Mouse (Mus musculus): ENCODE data around the gene Fam163b. TPM values are rescaled to one million over a fixed set of nuclear protein-coding genes. Genes with fewer than 3 reads are reported as not detected.

The Fam163b gene
- polyA plus RNA-seq, 1 experiment from 2014 or later = 0.06 TPM

- Histone ChIP-seq H3K36me3 (no peaks in the 10 kb centered on the region), H3K27ac (replicated peaks) (no peak overlapping the region), H3K9me3 (replicated peaks) (0 out of 2 replicates have a peak, but pooled peaks cover 3% of the 10 kb centered on the region), H3K4me3 (no peak overlapping the region), H3K4me1 (peaks cover 26% of the 10 kb centered on the region), H3K27me3 (ENCODE audit: low read depth, poor library complexity, severe bottlenecking) (0 out of 2 replicates have a peak, but pooled peaks cover 5% of the 10 kb centered on the region)
- DNase-seq (ENCODE audit: low spot score) = peak; percentile 49
- WGBS = 41% methylated on average over 10 of the region's 10 CpGs
These were observed 16.3 kb downstream of the Fam163b start for GRCm38 (mm10) chr2:27125979-27126378.

DNA sequence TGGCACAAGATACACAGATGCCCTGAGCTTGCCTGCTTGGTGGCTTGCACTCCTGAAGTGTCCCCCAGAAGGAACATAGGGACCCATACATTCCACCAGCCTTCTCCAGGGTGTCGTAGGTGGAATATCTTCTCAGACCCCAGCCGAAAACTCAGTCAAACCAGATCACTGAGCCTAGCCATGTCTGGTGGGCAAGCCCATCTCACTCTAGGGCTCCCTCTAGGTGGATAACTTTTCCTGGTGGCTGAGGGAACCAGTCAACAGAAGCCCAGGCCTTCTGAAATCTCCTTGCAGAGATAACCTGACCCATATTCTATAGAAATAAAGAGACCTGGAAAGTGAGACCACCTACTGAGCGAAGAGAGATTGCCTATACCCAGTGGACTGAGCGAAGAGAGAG, 19.2 kb downstream of the Fam163b start:
- Histone ChIP-seq H3K4me1 (peaks cover 29% of the 10 kb centered on the region), H3K36me3 (no peaks in the 10 kb centered on the region), H3K4me3 (no peak overlapping the region), H3K27ac (replicated peaks) (no peak overlapping the region; the same call in 1 of the 2 replicates), H3K9me3 (replicated peaks) (0 out of 2 replicates have a peak, but pooled peaks cover 3% of the 10 kb centered on the region), H3K27me3 (ENCODE audit: low read depth, poor library complexity, severe bottlenecking) (peaks cover 11% of the 10 kb centered on the region; the same call in 1 of the 2 replicates)
- DNase-seq (ENCODE audit: low spot score) = no peak
- 90% methylated on average over 4 of the region's 4 CpGs for WGBS

GRCm38 (mm10) chr2:27122578-27122977, 19.7 kb downstream of the Fam163b start:
- Histone ChIP-seq H3K27ac (replicated peaks) (peak overlapping the region; percentile 10; the same call in 1 of the 2 replicates), H3K9me3 (replicated peaks) (0 out of 2 replicates have a peak, but pooled peaks cover 3% of the 10 kb centered on the region), H3K36me3 (no peaks in the 10 kb centered on the region), H3K27me3 (ENCODE audit: low read depth, poor library complexity, severe bottlenecking) (peaks cover 7% of the 10 kb centered on the region; the same call in 1 of the 2 replicates), H3K4me1 (peaks cover 29% of the 10 kb centered on the region), H3K4me3 (no peak overlapping the region)
- peak; percentile 33 for DNase-seq (ENCODE audit: low spot score)
- WGBS = 38% methylated on average over 9 of the region's 9 CpGs

GRCm38 (mm10) chr2:27121626-27122355, 20.5 kb downstream of the Fam163b start:
- no peaks in the 10 kb centered on the region for H3K36me3 ChIP-seq
- H3K9me3 ChIP-seq (replicated peaks) = 0 out of 2 replicates have a peak, but pooled peaks cover 3% of the 10 kb centered on the region
- H3K4me1 ChIP-seq = peaks cover 29% of the 10 kb centered on the region
- H3K4me3 ChIP-seq = no peak overlapping the region
- H3K27me3 ChIP-seq (ENCODE audit: low read depth, poor library complexity, severe bottlenecking) = peaks cover 6% of the 10 kb centered on the region; the same call in 1 of the 2 replicates
- DNase-seq (ENCODE audit: low spot score) = no peak
- WGBS = 43% methylated on average over 9 of the region's 9 CpGs
- H3K27ac ChIP-seq (replicated peaks) = peak overlapping the region; percentile 10

DNA sequence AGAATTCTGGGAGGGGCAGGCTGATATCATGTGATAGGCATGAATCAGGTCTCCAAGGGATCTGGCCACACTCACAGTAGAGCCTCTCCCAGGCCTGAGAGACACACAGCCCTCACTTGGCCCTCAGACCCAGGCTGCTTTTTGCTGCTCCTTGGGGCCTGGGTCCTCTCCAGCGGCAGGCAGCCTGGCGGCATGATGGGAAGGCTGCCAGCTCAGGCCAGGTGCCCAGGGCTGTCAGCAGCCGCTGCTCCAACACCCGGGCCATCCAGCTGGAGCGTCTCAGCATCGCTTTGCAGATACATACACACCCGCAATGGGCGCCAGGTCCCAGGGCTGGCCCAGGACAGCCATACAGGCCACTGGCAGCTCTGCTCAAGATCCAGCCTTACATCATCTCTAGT, 22.1 kb downstream of the Fam163b start:
- no peak for DNase-seq (ENCODE audit: low spot score)
- Histone ChIP-seq H3K9me3 (replicated peaks) (0 out of 2 replicates have a peak, but pooled peaks cover 3% of the 10 kb centered on the region), H3K4me1 (peaks cover 29% of the 10 kb centered on the region), H3K4me3 (no peak overlapping the region), H3K36me3 (no peaks in the 10 kb centered on the region), H3K27me3 (ENCODE audit: low read depth, poor library complexity, severe bottlenecking) (peaks cover 6% of the 10 kb centered on the region; the same call in 1 of the 2 replicates), H3K27ac (replicated peaks) (no peak overlapping the region)
- 93% methylated on average over 8 of the region's 8 CpGs for WGBS

GRCm38 (mm10) chr2:27119766-27120165, 22.5 kb downstream of the Fam163b start:
- H3K27ac ChIP-seq (replicated peaks) = no peak overlapping the region
- H3K9me3 ChIP-seq (replicated peaks) = 0 out of 2 replicates have a peak, but pooled peaks cover under 1% of the 10 kb centered on the region
- peaks cover 29% of the 10 kb centered on the region for H3K4me1 ChIP-seq
- H3K27me3 ChIP-seq (ENCODE audit: low read depth, poor library complexity, severe bottlenecking) = peaks cover 6% of the 10 kb centered on the region; the same call in 1 of the 2 replicates
- 96% methylated on average over 2 of the region's 2 CpGs for WGBS
- no peak overlapping the region for H3K4me3 ChIP-seq
- DNase-seq (ENCODE audit: low spot score) = no peak
- no peaks in the 10 kb centered on the region for H3K36me3 ChIP-seq

DNA sequence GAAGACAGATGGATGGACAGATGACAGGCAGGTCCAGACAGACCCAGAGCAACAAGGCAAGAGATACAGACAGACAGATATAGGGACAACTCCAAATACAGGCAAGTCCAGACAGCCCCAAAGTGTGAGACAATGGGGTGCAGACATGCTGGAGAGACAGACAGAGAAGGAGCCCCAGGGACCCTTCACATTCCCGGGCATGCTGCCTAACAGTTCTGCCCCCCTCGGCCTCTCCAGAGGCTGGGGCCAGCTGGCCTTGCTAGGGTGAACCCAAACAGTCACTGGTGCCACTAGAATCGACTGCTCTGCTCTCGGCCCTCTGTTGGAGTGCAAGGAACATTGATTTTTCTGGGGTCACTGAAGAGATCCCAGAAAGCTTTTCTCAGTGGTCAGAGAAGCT, 23.8 kb downstream of the Fam163b start:
- no peak overlapping the region for H3K4me3 ChIP-seq
- no peak overlapping the region for H3K27ac ChIP-seq (replicated peaks)
- no peaks in the 10 kb centered on the region for H3K36me3 ChIP-seq
- peaks cover 6% of the 10 kb centered on the region; the same call in 1 of the 2 replicates for H3K27me3 ChIP-seq (ENCODE audit: low read depth, poor library complexity, severe bottlenecking)
- no peaks in the 10 kb centered on the region for H3K9me3 ChIP-seq (replicated peaks)
- peaks cover 27% of the 10 kb centered on the region for H3K4me1 ChIP-seq
- DNase-seq (ENCODE audit: low spot score) = no peak
- 69% methylated on average over 4 of the region's 4 CpGs for WGBS

DNA sequence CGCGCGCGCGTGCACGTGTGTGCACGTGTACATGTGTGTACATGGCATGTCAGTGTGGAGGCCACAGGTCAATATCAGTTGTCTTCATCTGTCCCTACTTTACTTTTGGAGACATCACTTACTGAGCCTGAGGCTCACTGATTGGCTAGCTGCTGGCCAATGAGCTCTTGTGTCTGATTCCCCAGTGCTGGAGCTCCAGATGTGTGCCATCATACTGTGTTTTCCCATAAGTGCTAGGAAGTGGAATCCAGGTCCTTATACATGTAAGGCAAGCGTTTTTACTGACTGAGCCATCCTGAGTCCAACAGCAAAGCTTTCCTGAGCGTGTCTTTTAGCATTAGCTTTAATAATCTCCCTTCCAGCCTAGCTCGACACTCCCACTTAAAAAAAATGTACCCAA, 28.1 kb downstream of the Fam163b start:
- no peak overlapping the region for H3K27ac ChIP-seq (replicated peaks)
- no peaks in the 10 kb centered on the region for H3K36me3 ChIP-seq
- WGBS = 90% methylated on average over 10 of the region's 10 CpGs
- H3K4me3 ChIP-seq = no peak overlapping the region
- H3K27me3 ChIP-seq (ENCODE audit: low read depth, poor library complexity, severe bottlenecking) = peaks cover 7% of the 10 kb centered on the region
- no peak for DNase-seq (ENCODE audit: low spot score)
- peaks cover 18% of the 10 kb centered on the region; the same call in 1 of the 2 replicates for H3K4me1 ChIP-seq
- H3K9me3 ChIP-seq (replicated peaks) = no peaks in the 10 kb centered on the region

DNA sequence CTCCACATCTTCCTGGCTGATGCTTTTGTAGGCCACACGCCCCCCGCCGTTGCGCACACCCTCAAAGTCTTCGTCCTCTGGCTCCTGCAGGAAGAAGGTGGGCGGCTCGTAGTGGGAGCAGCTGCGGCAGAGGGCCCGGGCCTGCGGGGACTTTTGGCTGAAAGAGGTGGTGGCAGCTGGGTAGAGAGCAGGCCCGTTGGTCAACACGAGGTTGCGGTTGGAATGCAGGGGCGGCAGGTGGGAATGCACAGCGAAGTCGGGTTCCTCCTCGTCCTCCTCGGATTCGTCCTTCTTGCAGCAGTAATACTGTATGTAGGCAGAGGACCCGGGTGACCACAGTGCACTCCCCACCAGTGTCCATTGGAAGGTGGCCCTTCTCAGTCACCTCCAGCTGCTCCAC, 29.7 kb downstream of the Fam163b start:
- DNase-seq (ENCODE audit: low spot score) = no peak
- Histone ChIP-seq H3K36me3 (no peaks in the 10 kb centered on the region), H3K4me3 (no peak overlapping the region), H3K4me1 (peaks cover 32% of the 10 kb centered on the region), H3K27ac (replicated peaks) (no peak overlapping the region), H3K27me3 (ENCODE audit: low read depth, poor library complexity, severe bottlenecking) (peaks cover 7% of the 10 kb centered on the region), H3K9me3 (replicated peaks) (no peaks in the 10 kb centered on the region)
- 72% methylated on average over 20 of the region's 20 CpGs for WGBS

DNA sequence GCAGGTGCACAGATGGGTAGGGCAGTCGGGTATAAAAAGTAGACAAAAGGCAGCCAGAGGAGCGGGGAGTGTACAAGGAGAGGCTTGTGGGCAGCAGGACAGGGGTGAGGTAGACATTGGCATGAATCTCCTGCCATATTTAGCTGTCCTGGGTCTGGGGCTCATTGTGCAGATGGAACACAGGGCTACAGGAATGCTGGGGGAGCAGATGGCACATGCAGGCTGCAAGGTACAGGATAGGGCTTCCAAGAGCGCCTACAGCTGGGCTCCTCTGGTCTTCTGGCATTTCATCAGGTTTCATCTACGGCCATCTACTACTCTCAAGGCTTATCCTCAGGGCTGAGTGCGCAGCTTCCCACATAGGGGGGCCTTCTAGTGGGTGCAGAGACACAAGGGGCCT, 33.2 kb downstream of the Fam163b start:
- Histone ChIP-seq H3K4me1 (peaks cover 52% of the 10 kb centered on the region), H3K4me3 (no peak overlapping the region), H3K36me3 (no peaks in the 10 kb centered on the region), H3K9me3 (replicated peaks) (no peaks in the 10 kb centered on the region), H3K27ac (replicated peaks) (0 out of 2 replicates have a peak overlapping the region, but pooled peaks have one; percentile 0), H3K27me3 (ENCODE audit: low read depth, poor library complexity, severe bottlenecking) (peaks cover 7% of the 10 kb centered on the region)
- WGBS = 88% methylated on average over 5 of the region's 5 CpGs
- no peak for DNase-seq (ENCODE audit: low spot score)

DNA sequence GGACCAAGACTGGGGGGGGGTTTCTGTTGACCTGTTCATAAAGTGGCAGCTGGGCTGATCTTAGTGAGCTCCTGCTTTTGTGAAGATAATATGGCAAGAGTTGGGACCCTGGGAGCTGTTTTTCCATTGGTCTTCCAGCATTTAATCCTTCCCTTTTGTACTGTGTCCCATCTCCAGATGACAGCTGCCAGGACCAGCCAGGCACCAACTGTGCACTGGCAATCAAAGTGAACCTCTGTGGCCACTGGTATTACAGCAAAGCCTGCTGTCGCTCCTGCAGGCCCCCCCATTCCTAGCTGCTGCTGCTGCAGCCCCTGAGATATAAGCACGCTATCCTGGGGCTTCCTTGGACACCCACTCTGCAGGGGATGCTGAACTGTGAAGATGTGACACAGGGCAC, 34.1 kb downstream of the Fam163b start:
- WGBS = 75% methylated on average over 2 of the region's 2 CpGs

GRCm38 (mm10) chr2:27106816-27107215, 35.5 kb downstream of the Fam163b start:
- no peaks in the 10 kb centered on the region for H3K9me3 ChIP-seq (replicated peaks)
- DNase-seq (ENCODE audit: low spot score) = peak; percentile 33
- H3K27ac ChIP-seq (replicated peaks) = peak overlapping the region; percentile 61; the same call in 1 of the 2 replicates
- peaks cover 53% of the 10 kb centered on the region for H3K4me1 ChIP-seq
- no peaks in the 10 kb centered on the region for H3K36me3 ChIP-seq
- H3K27me3 ChIP-seq (ENCODE audit: low read depth, poor library complexity, severe bottlenecking) = peaks cover 9% of the 10 kb centered on the region; the same call in 1 of the 2 replicates
- 62% methylated on average over 3 of the region's 3 CpGs for WGBS
- no peak overlapping the region for H3K4me3 ChIP-seq

More for the DNA sequence above, 34.1 kb downstream of the Fam163b start:
- Histone ChIP-seq H3K27ac (replicated peaks) (peak overlapping the region; percentile 59), H3K4me1 (peaks cover 60% of the 10 kb centered on the region), H3K36me3 (no peaks in the 10 kb centered on the region), H3K9me3 (replicated peaks) (no peaks in the 10 kb centered on the region), H3K27me3 (ENCODE audit: low read depth, poor library complexity, severe bottlenecking) (peaks cover 7% of the 10 kb centered on the region), H3K4me3 (no peak overlapping the region)
- no peak for DNase-seq (ENCODE audit: low spot score)

DNA sequence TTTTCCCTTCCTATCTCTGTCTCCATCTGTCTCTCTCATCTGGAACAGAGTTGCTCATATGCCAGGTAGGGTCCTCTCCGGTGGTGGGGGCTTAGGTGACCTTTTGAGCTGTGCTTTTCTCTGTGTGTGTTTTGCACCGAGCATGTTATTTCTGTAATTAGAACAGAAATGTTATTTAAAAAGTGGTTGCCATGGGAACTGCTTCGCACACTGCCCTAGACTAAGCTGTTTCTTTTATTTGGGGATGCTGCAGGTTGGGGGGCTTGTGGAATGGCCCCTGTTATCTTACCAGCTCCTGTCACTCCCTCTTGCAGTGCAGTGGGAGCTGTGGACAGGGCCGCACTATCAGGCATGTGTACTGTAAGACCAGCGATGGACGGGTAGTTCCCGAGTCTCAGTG, 38.7 kb downstream of the Fam163b start:
- Histone ChIP-seq H3K36me3 (no peaks in the 10 kb centered on the region), H3K4me3 (no peak overlapping the region), H3K4me1 (peaks cover 38% of the 10 kb centered on the region), H3K27me3 (ENCODE audit: low read depth, poor library complexity, severe bottlenecking) (peaks cover 13% of the 10 kb centered on the region; the same call in 1 of the 2 replicates), H3K27ac (replicated peaks) (0 out of 2 replicates have a peak overlapping the region, but pooled peaks have one; percentile 2), H3K9me3 (replicated peaks) (no peaks in the 10 kb centered on the region)
- 83% methylated on average over 7 of the region's 7 CpGs for WGBS
- DNase-seq (ENCODE audit: low spot score) = no peak
